ENCODE assay signal across 8 mouse cellular contexts in genomic region chr7:43443917-43444293, GRCm38 (mm10). TPM values are rescaled to one million over a fixed set of nuclear protein-coding genes. Genes with fewer than 3 reads are reported as not detected.
DNase-seq lines count a peak whose midpoint lies in the region; ATAC-seq lines count a peak whose summit lies in the region.

Gene Etfb, plus strand, starts transcription at chr7:43444083.
Gene Gm45233, plus strand, starts transcription at chr7:43444128.

- peak within 1 kb of the TSS; percentile 79 for H3K9ac ChIP-seq in heart, embryonic 14.5 days (ENCODE audit: low read length)
- H3K9ac ChIP-seq in liver, embryonic 13.5 days: peak within 1 kb of the TSS; percentile 77
- H3K9ac ChIP-seq in stomach, embryonic 16.5 days (ENCODE audit: low read length): peak within 1 kb of the TSS; percentile 76

- H3K4me3 ChIP-seq in heart, embryonic 14.5 days (ENCODE audit: control insufficient read depth in 1 of 2, insufficient read depth in 1 of 2, low read depth in 1 of 2, low read length in 2 of 2): peak within 1 kb of the TSS; percentile 60 to 69
- peak within 1 kb of the TSS; percentile 75 for H3K4me3 ChIP-seq in liver, embryonic 13.5 days (replicated peaks)
- peak within 1 kb of the TSS; percentile 59 for H3K4me3 ChIP-seq in stomach, embryonic 16.5 days (replicated peaks; ENCODE audit: low read length)

- no peaks in the 10 kb centered on the region for H3K27me3 ChIP-seq in heart, embryonic 14.5 days (ENCODE audit: control insufficient read depth, insufficient read depth, low read length)
- no peaks in the 10 kb centered on the region for H3K27me3 ChIP-seq in liver, embryonic 13.5 days
- H3K27me3 ChIP-seq in stomach, embryonic 16.5 days (ENCODE audit: control insufficient read depth, insufficient read depth, low read length): no peaks in the 10 kb centered on the region

- no peaks in the 10 kb centered on the region for H3K36me3 ChIP-seq in heart, embryonic 14.5 days (ENCODE audit: control insufficient read depth, insufficient read depth, low read length)
- no peaks in the 10 kb centered on the region for H3K36me3 ChIP-seq in liver, embryonic 13.5 days
- H3K36me3 ChIP-seq in stomach, embryonic 16.5 days (ENCODE audit: control insufficient read depth, insufficient read depth, low read length): no peaks in the 10 kb centered on the region

- peak; percentile 94 for ATAC-seq in CD4-positive, CD25-positive, alpha-beta regulatory T cell, adult 4 months
- ATAC-seq in heart, embryonic 14.5 days (ENCODE audit: insufficient number of reproducible peaks, insufficient read depth, low FRiP score, low read depth): peak; percentile 96
- peak; percentile 96 for ATAC-seq in liver, embryonic 13.5 days (ENCODE audit: low read depth)
- ATAC-seq in stomach, embryonic 16.5 days (ENCODE audit: insufficient read depth, low FRiP score): peak; percentile 97

- H3K27ac ChIP-seq in heart, embryonic 14.5 days (replicated peaks in 1 of 2; ENCODE audit: control insufficient read depth in 1 of 2, insufficient read depth in 1 of 2, low read depth in 2 of 2, low read length in 2 of 2): peak within 1 kb of the TSS; percentile 98 to 100
- peak within 1 kb of the TSS; percentile 89 for H3K27ac ChIP-seq in liver, embryonic 13.5 days
- peak within 1 kb of the TSS; percentile 97 for H3K27ac ChIP-seq in stomach, embryonic 16.5 days (ENCODE audit: low read length)

- peaks cover 23 to 32% of the 10 kb centered on the region in 2 experiments for H3K4me1 ChIP-seq in heart, embryonic 14.5 days (ENCODE audit: control insufficient read depth in 2 of 2, insufficient read depth in 2 of 2, low read length in 2 of 2)
- peaks cover 65% of the 10 kb centered on the region for H3K4me1 ChIP-seq in liver, embryonic 13.5 days (replicated peaks)
- H3K4me1 ChIP-seq in stomach, embryonic 16.5 days (ENCODE audit: control insufficient read depth, insufficient read depth, low read length): peaks cover 14% of the 10 kb centered on the region

- H3K9me3 ChIP-seq in heart, embryonic 14.5 days (ENCODE audit: control insufficient read depth, low read length): no peaks in the 10 kb centered on the region
- no peaks in the 10 kb centered on the region for H3K9me3 ChIP-seq in liver, embryonic 13.5 days (replicated peaks)
- no peaks in the 10 kb centered on the region for H3K9me3 ChIP-seq in stomach, embryonic 16.5 days (replicated peaks; ENCODE audit: control insufficient read depth, low read length)

- 0% methylated on average over 27 of the region's 27 CpGs for WGBS in heart, embryonic 14.5 days
- under 1% methylated on average over 27 of the region's 27 CpGs for WGBS in liver, embryonic 13.5 days (ENCODE audit: insufficient replicate concordance)
- WGBS in stomach, embryonic 16.5 days: under 1% methylated on average over 27 of the region's 27 CpGs

- H3K4me2 ChIP-seq in heart, embryonic 14.5 days (ENCODE audit: low read length): peak within 1 kb of the TSS; percentile 93
- peak within 1 kb of the TSS; percentile 97 for H3K4me2 ChIP-seq in liver, embryonic 13.5 days
- peak within 1 kb of the TSS; percentile 98 for H3K4me2 ChIP-seq in stomach, embryonic 16.5 days (ENCODE audit: low read depth, low read length)

- DNase-seq in c-Kit-negative CD71-positive TER-119-positive erythroid progenitor cells, embryonic 14.5 days (ENCODE audit: low read depth, low spot score): peak; percentile 86
- peak; percentile 97 for DNase-seq in fibroblast of lung, adult 2 months (ENCODE audit: low read depth)
- peak; percentile 98 for DNase-seq in kidney, postnatal 14 days
- peak; percentile 96 for DNase-seq in liver, embryonic 13.5 days
- DNase-seq in neural tube, embryonic 10.5 days (ENCODE audit: extremely low spot score, low spot score): peak; percentile 89

RNA-seq across cellular contexts. Expression of gene Etfb, which starts in this region (rescaled TPM):
- polyA plus RNA-seq in CD4-positive, CD25-positive, alpha-beta regulatory T cell, adult 4 months (2017; shearing (Covaris generic)): 100 to 1,000 TPM; 177 to 184 TPM
- 703 and 738 TPM in 2 replicates for polyA plus RNA-seq in heart, embryonic 14.5 days (2014; fragmentation: Nextera tagmentation; extraction: Ambion mirVana)
- polyA plus RNA-seq in liver, embryonic 13.5 days (2015; fragmentation: Nextera tagmentation; extraction: Ambion mirVana): 241 and 252 TPM in 2 replicates
- polyA plus RNA-seq in stomach, embryonic 16.5 days (2015; fragmentation: Nextera tagmentation; extraction: Ambion mirVana): 365 and 382 TPM in 2 replicates

RNA-seq across cellular contexts. Expression of gene Gm45233, which starts in this region (rescaled TPM):
- polyA plus RNA-seq in CD4-positive, CD25-positive, alpha-beta regulatory T cell, adult 4 months (2017; shearing (Covaris generic)): not detected
- not detected in 2 replicates for polyA plus RNA-seq in heart, embryonic 14.5 days (2014; fragmentation: Nextera tagmentation; extraction: Ambion mirVana)
- polyA plus RNA-seq in liver, embryonic 13.5 days (2015; fragmentation: Nextera tagmentation; extraction: Ambion mirVana): not detected in 2 replicates
- polyA plus RNA-seq in stomach, embryonic 16.5 days (2015; fragmentation: Nextera tagmentation; extraction: Ambion mirVana): 0.62 TPM in 1 of 2 replicates, not detected in the other

Comparison
In these comparisons a context has a peak if more than half of its experiments do, and no peak if none do; other contexts are left out.
1. Peak in every context shown above with its lines: DNase-seq, ATAC-seq, H3K4me3 ChIP-seq and H3K27ac ChIP-seq.